Mouse (Mus musculus) stomach, embryonic 16.5 days (tissue): Measurements from ENCODE around the gene Arid1a. TPM values are rescaled to one million over a fixed set of nuclear protein-coding genes. Genes with fewer than 3 reads are reported as not detected.

ENCODE experiments used
- ATAC-seq: fragments of 200-750 bp; cut with Nextera tagmentation; 2 replicates; pipeline ENCODE4 v1.8.0; 2017; ENCODE audit warnings: moderate number of reproducible peaks, moderate TSS enrichment; ENCODE audit not compliant: insufficient read depth, low FRiP score
- H3K27ac ChIP-seq: fragments of 300-500 bp; sonication (generic); 2 replicates; pipeline ENCODE4 v1.5.1; 2014; ENCODE audit warnings: low read length
- H3K27me3 ChIP-seq: fragments of 300-500 bp; sonication (generic); 2 replicates; pipeline ENCODE4 v1.6.1; 2014; ENCODE audit warnings: low read length, control low read depth, mixed read lengths; ENCODE audit not compliant: control insufficient read depth, insufficient read depth
- H3K36me3 ChIP-seq: fragments of 300-500 bp; sonication (generic); 2 replicates; pipeline ENCODE4 v1.6.1; 2014; ENCODE audit warnings: low read length; ENCODE audit not compliant: control insufficient read depth, insufficient read depth
- H3K4me1 ChIP-seq: fragments of 300-500 bp; sonication (generic); 2 replicates; pipeline ENCODE4 v1.6.1; 2014; ENCODE audit warnings: low read length, control low read depth, mixed read lengths; ENCODE audit not compliant: control insufficient read depth, insufficient read depth
- H3K4me2 ChIP-seq: fragments of 300-500 bp; sonication (generic); 2 replicates; pipeline ENCODE4 v1.6.1; 2014; ENCODE audit warnings: low read depth, low read length, mixed read lengths
- H3K4me3 ChIP-seq: fragments of 300-500 bp; sonication (generic); replicated peaks from 2 replicates; pipeline ENCODE4 v1.5.1; 2014; ENCODE audit warnings: mild to moderate bottlenecking, low read length
- H3K9ac ChIP-seq: fragments of 300-500 bp; sonication (generic); 2 replicates; pipeline ENCODE4 v1.6.1; 2014; ENCODE audit warnings: low read length
- H3K9me3 ChIP-seq: fragments of 300-500 bp; sonication (generic); replicated peaks from 2 replicates; pipeline ENCODE4 v1.6.1; 2016; ENCODE audit warnings: low read length, control low read depth; ENCODE audit not compliant: control insufficient read depth
- WGBS: fragments of 180-500 bp; shearing (Covaris S2); extraction: QIAGEN DNeasy Blood & Tissue Kit; methylation state at CpG from one replicate; pipeline ENCODE4 v1.1.7; 2014; 5-methylcytosine and 5-hydroxymethylcytosine counted together
- polyA plus RNA-seq: library from polyadenylated mRNA; unstranded; fragments of >200 nt; fragmentation: Nextera tagmentation; extraction: Ambion mirVana; gene quantifications from 2 replicates; pipeline ENCODE4 v1.2.1, GENCODE M21; 2015

Arid1a gene
- polyA plus RNA-seq, 1 experiment from 2014 or later, result 26.1 TPM

DNA sequence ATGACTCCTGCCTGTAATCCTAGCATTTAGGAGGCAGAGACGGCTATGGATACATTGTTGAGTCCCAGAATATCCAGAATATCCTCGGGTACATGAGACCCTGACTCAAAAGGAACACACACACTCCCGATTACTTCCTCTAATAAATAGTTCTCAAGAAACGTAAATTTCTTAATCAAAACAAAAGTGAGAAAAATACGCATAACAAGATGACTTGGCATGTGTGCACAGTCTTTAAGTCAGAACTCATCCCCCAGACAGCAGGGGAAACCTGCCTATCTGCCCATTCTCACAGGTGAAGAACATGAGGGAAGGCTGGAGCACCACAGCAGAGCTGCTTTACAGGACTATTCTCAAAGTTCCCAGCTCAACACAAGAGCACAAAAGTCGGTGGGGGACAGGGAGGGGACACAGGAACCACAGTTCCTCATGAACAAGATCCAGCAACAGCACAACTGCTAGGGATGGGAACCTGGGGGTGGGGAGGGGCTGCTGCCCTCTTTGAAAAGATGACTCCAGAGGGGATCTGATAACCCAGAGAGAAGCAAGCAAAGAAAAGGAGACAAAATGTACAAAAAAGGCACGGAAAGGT is 6.3 kb downstream of the Arid1a start:
- H3K4me2 ChIP-seq, result peak overlapping the region; percentile 73
- peak overlapping the region; percentile 74 for H3K9ac ChIP-seq
- H3K27ac ChIP-seq, result no peak overlapping the region
- H3K27me3 ChIP-seq, result no peaks in the 10 kb centered on the region
- no peaks in the 10 kb centered on the region for H3K9me3 ChIP-seq
- ATAC-seq, result no peak
- 10% methylated on average over 7 of the region's 7 CpGs for WGBS
- peak overlapping the region; percentile 100 for H3K4me3 ChIP-seq
- peaks cover 4% of the 10 kb centered on the region; the same call in 1 of the 2 replicates for H3K36me3 ChIP-seq
- H3K4me1 ChIP-seq, result peaks cover 48% of the 10 kb centered on the region

- Histone ChIP-seq H3K4me3 (no peak overlapping the region), H3K27ac (no peak overlapping the region), H3K36me3 (peaks cover 2% of the 10 kb centered on the region; the same call in 1 of the 2 replicates), H3K9ac (no peak overlapping the region), H3K9me3 (no peaks in the 10 kb centered on the region), H3K4me1 (peaks cover 44% of the 10 kb centered on the region), H3K27me3 (no peaks in the 10 kb centered on the region), H3K4me2 (no peak overlapping the region)
- WGBS, result 80% methylated on average over 3 of the region's 3 CpGs
- ATAC-seq, result no peak
Observed at GRCm38 (mm10) chr4:133735282-133735681, 21.3 kb downstream of the Arid1a start.

DNA sequence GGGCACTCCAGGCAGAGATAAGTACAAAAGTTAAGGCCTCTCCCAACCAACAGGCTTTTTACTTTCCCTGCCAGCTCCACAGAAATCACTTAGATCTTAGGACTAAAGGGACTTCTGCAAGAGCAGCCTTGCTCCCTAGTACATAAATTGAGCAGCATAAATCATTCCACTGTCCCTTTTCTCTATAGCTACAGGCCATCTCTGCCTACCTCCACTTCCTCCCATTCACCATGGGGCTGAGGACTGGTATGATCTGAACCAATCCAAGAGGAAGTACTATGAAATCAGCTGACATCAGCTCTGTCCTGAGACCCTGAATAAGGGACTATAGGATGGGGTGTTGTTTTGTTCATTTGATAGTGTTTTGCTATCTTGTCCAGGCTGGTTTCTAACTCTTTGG is 26.4 kb downstream of the Arid1a start:
- H3K4me1 ChIP-seq, result peaks cover 70% of the 10 kb centered on the region
- H3K4me2 ChIP-seq, result peak overlapping the region; percentile 52
- peak overlapping the region; percentile 36 for H3K9ac ChIP-seq
- H3K27me3 ChIP-seq, result no peaks in the 10 kb centered on the region
- H3K4me3 ChIP-seq, result peak overlapping the region; percentile 10; the same call in 1 of the 2 replicates
- H3K27ac ChIP-seq, result peak overlapping the region; percentile 88
- no peak for ATAC-seq
- no peaks in the 10 kb centered on the region for H3K9me3 ChIP-seq
- no peaks in the 10 kb centered on the region for H3K36me3 ChIP-seq

DNA sequence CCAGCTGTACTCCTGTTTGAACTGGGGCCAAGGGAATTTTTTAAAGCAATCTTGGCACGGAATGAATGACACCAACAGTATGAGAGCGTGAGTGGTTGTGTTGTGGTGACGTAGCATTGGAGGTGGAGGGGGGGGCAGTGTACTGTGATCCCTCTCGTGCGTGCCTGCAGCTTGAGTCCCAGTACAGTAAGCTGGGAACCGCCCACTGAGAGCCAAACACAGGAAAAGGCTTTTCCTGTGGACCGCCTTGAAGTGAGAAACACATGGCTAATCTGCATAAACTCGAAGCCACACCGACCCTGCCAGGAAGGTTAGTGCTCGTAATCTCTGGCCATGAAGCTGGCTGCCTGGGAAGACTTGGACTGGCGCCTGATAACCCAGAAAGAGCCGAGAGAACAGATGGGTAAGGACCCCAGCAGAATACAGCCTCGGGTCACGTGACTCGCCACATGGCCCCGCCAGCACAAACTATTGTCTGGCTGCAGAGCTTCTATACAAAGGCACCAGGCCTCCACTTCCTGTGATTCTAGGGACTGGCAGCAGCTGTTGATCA is 27.0 kb downstream of the Arid1a start:
- Histone ChIP-seq H3K4me1 (peaks cover 67% of the 10 kb centered on the region), H3K4me3 (peak overlapping the region; percentile 10; the same call in 1 of the 2 replicates), H3K4me2 (peak overlapping the region; percentile 52), H3K9me3 (no peaks in the 10 kb centered on the region), H3K27ac (peak overlapping the region; percentile 88), H3K27me3 (no peaks in the 10 kb centered on the region), H3K9ac (peak overlapping the region; percentile 36), H3K36me3 (no peaks in the 10 kb centered on the region)
- WGBS, result 3% methylated on average over 16 of the region's 16 CpGs
- peak; percentile 93 for ATAC-seq

GRCm38 (mm10) chr4:133729007-133729406 is 27.6 kb downstream of the Arid1a start:
- ATAC-seq, result no peak
- no peaks in the 10 kb centered on the region for H3K9me3 ChIP-seq
- peak overlapping the region; percentile 52 for H3K4me2 ChIP-seq
- H3K9ac ChIP-seq, result no peak overlapping the region
- no peaks in the 10 kb centered on the region for H3K27me3 ChIP-seq
- H3K4me3 ChIP-seq, result 0 out of 2 replicates have a peak overlapping the region, but pooled peaks have one; percentile 5
- peak overlapping the region; percentile 88 for H3K27ac ChIP-seq
- H3K36me3 ChIP-seq, result no peaks in the 10 kb centered on the region
- H3K4me1 ChIP-seq, result peaks cover 62% of the 10 kb centered on the region
- WGBS, result 52% methylated on average over 6 of the region's 6 CpGs

DNA sequence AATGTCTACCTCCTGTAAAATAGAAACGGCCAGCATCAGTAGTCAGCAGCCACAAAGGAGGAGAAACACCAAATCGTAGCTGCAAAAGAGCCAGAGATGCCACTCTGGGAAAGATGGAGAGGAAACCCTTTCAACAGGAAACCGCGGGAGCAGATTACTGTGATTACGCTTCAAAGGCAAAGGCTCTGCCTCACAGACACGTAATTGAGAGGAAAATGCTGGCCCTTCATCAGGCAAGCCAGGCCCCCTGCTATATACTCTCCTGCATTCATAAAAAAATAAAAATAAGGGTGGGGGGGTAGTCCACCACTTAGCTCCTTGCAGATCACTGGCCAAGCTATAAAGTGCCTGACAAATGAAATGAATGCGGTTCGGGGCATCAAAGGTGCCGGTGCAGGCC is 28.3 kb downstream of the Arid1a start:
- Histone ChIP-seq H3K36me3 (no peaks in the 10 kb centered on the region), H3K9ac (no peak overlapping the region), H3K9me3 (no peaks in the 10 kb centered on the region), H3K4me3 (no peak overlapping the region), H3K4me1 (peaks cover 55% of the 10 kb centered on the region), H3K27me3 (no peaks in the 10 kb centered on the region), H3K4me2 (no peak overlapping the region), H3K27ac (peak overlapping the region; percentile 88; the same call in 1 of the 2 replicates)
- 42% methylated on average over 9 of the region's 9 CpGs for WGBS
- ATAC-seq, result no peak

GRCm38 (mm10) chr4:133725706-133726105 is 30.9 kb downstream of the Arid1a start:
- Histone ChIP-seq H3K27ac (no peak overlapping the region), H3K9me3 (no peaks in the 10 kb centered on the region), H3K4me1 (peaks cover 33% of the 10 kb centered on the region), H3K36me3 (peaks cover 8% of the 10 kb centered on the region; the same call in 1 of the 2 replicates), H3K9ac (no peak overlapping the region), H3K27me3 (no peaks in the 10 kb centered on the region), H3K4me2 (no peak overlapping the region), H3K4me3 (no peak overlapping the region)
- WGBS, result 72% methylated on average over 2 of the region's 2 CpGs
- ATAC-seq, result no peak

DNA sequence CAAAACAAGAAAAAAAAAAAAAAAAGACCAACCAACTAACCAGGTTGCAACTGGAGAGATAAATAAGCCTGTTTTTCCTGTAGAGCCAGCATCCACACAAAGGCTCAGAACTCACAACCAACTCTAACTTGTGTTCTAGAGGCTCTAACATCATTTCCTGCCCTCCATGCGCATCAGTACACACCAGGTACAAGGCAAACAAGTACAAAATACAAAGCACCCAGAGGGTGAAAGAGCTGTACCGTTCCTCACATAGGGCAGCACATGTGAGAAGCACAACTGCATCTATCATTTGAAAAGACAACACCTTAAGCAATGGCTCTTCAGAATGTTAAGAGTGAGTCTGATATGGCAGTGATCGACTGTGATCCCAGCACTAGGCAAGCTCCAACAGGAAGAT is 36.8 kb downstream of the Arid1a start:
- H3K4me2 ChIP-seq, result no peak overlapping the region
- no peak overlapping the region for H3K4me3 ChIP-seq
- H3K36me3 ChIP-seq, result peaks cover 48% of the 10 kb centered on the region
- H3K27ac ChIP-seq, result no peak overlapping the region
- no peaks in the 10 kb centered on the region for H3K4me1 ChIP-seq
- WGBS, result 85% methylated on average over 3 of the region's 3 CpGs
- H3K9me3 ChIP-seq, result no peaks in the 10 kb centered on the region
- H3K27me3 ChIP-seq, result no peaks in the 10 kb centered on the region
- no peak for ATAC-seq
- H3K9ac ChIP-seq, result no peak overlapping the region

- peaks cover 43% of the 10 kb centered on the region for H3K36me3 ChIP-seq
- 71% methylated on average over 5 of the region's 5 CpGs for WGBS
Observed at GRCm38 (mm10) chr4:133712755-133713154, 43.8 kb downstream of the Arid1a start.

More at GRCm38 (mm10) chr4:133712755-133713154, 43.8 kb downstream of the Arid1a start:
- no peak overlapping the region for H3K27ac ChIP-seq
- no peak overlapping the region for H3K9ac ChIP-seq
- no peaks in the 10 kb centered on the region for H3K9me3 ChIP-seq
- H3K4me3 ChIP-seq, result no peak overlapping the region
- no peak overlapping the region for H3K4me2 ChIP-seq
- ATAC-seq, result no peak
- H3K4me1 ChIP-seq, result peaks cover 13% of the 10 kb centered on the region
- no peaks in the 10 kb centered on the region for H3K27me3 ChIP-seq
